Mouse (Mus musculus) MEL (cell line): Measurements from ENCODE around the gene Gpr33. TPM values are rescaled to one million over a fixed set of nuclear protein-coding genes. Genes with fewer than 3 reads are reported as not detected.
A peak's percentile ranks its signal among the peaks of the same experiment; 100 is the strongest.

ENCODE experiments used
- DNase-seq: peaks from one replicate; pipeline ENCODE4 v3.0.0; 2011; ENCODE audit warnings: low read depth, low spot score
- H3K27ac ChIP-seq: 2 replicates; pipeline ENCODE4 v1.5.1; 2012; ENCODE audit warnings: low read depth, mild to moderate bottlenecking, control low read depth, low read length, moderate library complexity; ENCODE audit not compliant: control insufficient read depth
- H3K27me3 ChIP-seq, 2 experiments: fragments of 150-350 bp in 1 of 2; sonication (generic) in 1 of 2; 2 replicates each; pipeline ENCODE4 v1.6.1; 2012; ENCODE audit warnings: low read length in 2 of 2, mild to moderate bottlenecking in 2 of 2, improper control_type of control experiment in 1 of 2, moderate library complexity in 1 of 2; ENCODE audit not compliant: insufficient read depth in 2 of 2, control insufficient read depth in 1 of 2
- H3K36me3 ChIP-seq, 2 experiments: 2 replicates each; pipeline ENCODE4 v1.6.1; 2012 to 2014; ENCODE audit warnings: low read length in 2 of 2, improper control_type of control experiment in 1 of 2, inconsistent platforms in 1 of 2, mild to moderate bottlenecking in 1 of 2; ENCODE audit not compliant: insufficient read depth in 2 of 2, control insufficient read depth in 1 of 2
- H3K4me1 ChIP-seq, 2 experiments: fragments of 150-350 bp in 1 of 2; sonication (generic) in 1 of 2; 2 replicates each; pipeline ENCODE4 v1.6.1; 2012; ENCODE audit warnings: low read length in 2 of 2, improper control_type of control experiment in 1 of 2, mild to moderate bottlenecking in 1 of 2; ENCODE audit not compliant: insufficient read depth in 2 of 2, control insufficient read depth in 1 of 2
- H3K4me3 ChIP-seq, 2 experiments: fragments of 150-350 bp in 1 of 2; sonication (generic) in 1 of 2; 2 replicates each; pipeline ENCODE4 v1.5.1; 2012; ENCODE audit warnings: low read depth in 2 of 2, low read length in 2 of 2, mild to moderate bottlenecking in 2 of 2, moderate library complexity in 2 of 2, control low read depth in 1 of 2, improper control_type of control experiment in 1 of 2; ENCODE audit not compliant: control insufficient read depth in 1 of 2, insufficient read depth in 1 of 2
- H3K79me2 ChIP-seq: 2 replicates; pipeline ENCODE4 v1.6.1; 2012; ENCODE audit warnings: mild to moderate bottlenecking, low read length, moderate library complexity; ENCODE audit not compliant: control insufficient read depth, poor library complexity, insufficient read depth
- H3K9ac ChIP-seq: 2 replicates; pipeline ENCODE4 v1.6.1; 2012; ENCODE audit warnings: low read depth, mild to moderate bottlenecking, control low read depth, low read length, moderate library complexity; ENCODE audit not compliant: control insufficient read depth, poor library complexity, severe bottlenecking
- H3K9me3 ChIP-seq: fragments of 150-350 bp; sonication (generic); replicated peaks from 2 replicates; pipeline ENCODE4 v1.6.1; 2012; ENCODE audit warnings: mild to moderate bottlenecking, low read length, improper control_type of control experiment, moderate library complexity; ENCODE audit not compliant: insufficient read depth
- CTCF ChIP-seq, 3 experiments: IDR thresholded peaks in 2 of 3; conservative IDR thresholded peaks in 1 of 3; 2 replicates each; pipeline ENCODE4 v1.5.1; 2011 to 2012; ENCODE audit warnings: low read length in 3 of 3, low read depth in 2 of 3, mild to moderate bottlenecking in 2 of 3, improper control_type of control experiment in 1 of 3, inconsistent platforms in 1 of 3, mixed read lengths in 1 of 3, moderate library complexity in 1 of 3; ENCODE audit not compliant: control insufficient read depth in 1 of 3, insufficient read depth in 1 of 3, poor library complexity in 1 of 3, severe bottlenecking in 1 of 3
- E2F4 ChIP-seq: IDR thresholded peaks from 2 replicates; pipeline ENCODE4 v1.6.1; 2011; ENCODE audit warnings: low read depth, low read length, improper control_type of control experiment, borderline replicate concordance
- ELF1 ChIP-seq: IDR thresholded peaks from 2 replicates; pipeline ENCODE4 v1.6.1; 2014; ENCODE audit warnings: low read depth, mild to moderate bottlenecking, inconsistent platforms, low read length, improper control_type of control experiment, moderate library complexity
- ETS1 ChIP-seq: IDR thresholded peaks from 2 replicates; pipeline ENCODE4 v1.6.1; 2012; ENCODE audit warnings: low read depth, mild to moderate bottlenecking, inconsistent platforms, low read length, improper control_type of control experiment, moderate library complexity
- JUND ChIP-seq: IDR thresholded peaks from 2 replicates; pipeline ENCODE4 v1.6.1; 2011; ENCODE audit warnings: low read depth, mild to moderate bottlenecking, improper control_type of control experiment, low read length
- KAT2A ChIP-seq: conservative IDR thresholded peaks from 2 replicates; pipeline ENCODE4 v1.6.1; 2012; ENCODE audit warnings: low read depth, low read length, improper control_type of control experiment, inconsistent platforms
- MAFK ChIP-seq: IDR thresholded peaks from 2 replicates; pipeline ENCODE4 v1.6.1; 2011; ENCODE audit warnings: low read depth, mild to moderate bottlenecking, low read length, improper control_type of control experiment, borderline replicate concordance
- MAZ ChIP-seq: IDR thresholded peaks from 2 replicates; pipeline ENCODE4 v1.6.1; 2012; ENCODE audit warnings: low read depth, mild to moderate bottlenecking, inconsistent platforms, low read length, improper control_type of control experiment
- MEF2A ChIP-seq: IDR thresholded peaks from 2 replicates; pipeline ENCODE4 v1.6.1; 2014; ENCODE audit warnings: low read depth, mild to moderate bottlenecking, inconsistent platforms, low read length, improper control_type of control experiment; ENCODE audit not compliant: poor library complexity, insufficient replicate concordance, severe bottlenecking; ENCODE audit errors: extremely low read depth
- MXI1 ChIP-seq: IDR thresholded peaks from 2 replicates; pipeline ENCODE4 v1.6.1; 2011; ENCODE audit warnings: mild to moderate bottlenecking, low read depth, low read length, improper control_type of control experiment
- MYB ChIP-seq: IDR thresholded peaks from 2 replicates; pipeline ENCODE4 v1.6.1; 2011; ENCODE audit warnings: mild to moderate bottlenecking, low read depth, low read length, improper control_type of control experiment
- NRF1 ChIP-seq: IDR thresholded peaks from 2 replicates; pipeline ENCODE4 v1.6.1; 2014; ENCODE audit warnings: low read depth, mild to moderate bottlenecking, inconsistent platforms, low read length, improper control_type of control experiment, moderate library complexity; ENCODE audit not compliant: poor library complexity, insufficient read depth, severe bottlenecking
- RAD21 ChIP-seq: IDR thresholded peaks from 2 replicates; pipeline ENCODE4 v1.6.1; 2011; ENCODE audit warnings: mild to moderate bottlenecking, low read depth, low read length, improper control_type of control experiment
- RCOR1 ChIP-seq: IDR thresholded peaks from 2 replicates; pipeline ENCODE4 v1.6.1; 2012; ENCODE audit warnings: low read depth, mild to moderate bottlenecking, inconsistent platforms, low read length, improper control_type of control experiment
- SIN3A ChIP-seq: IDR thresholded peaks from 2 replicates; pipeline ENCODE4 v1.6.1; 2012; ENCODE audit warnings: low read length, improper control_type of control experiment, inconsistent platforms
- SMC3 ChIP-seq: IDR thresholded peaks from 2 replicates; pipeline ENCODE4 v1.6.1; 2011; ENCODE audit warnings: low read depth, low read length, improper control_type of control experiment
- TAL1 ChIP-seq: IDR thresholded peaks from 2 replicates; pipeline ENCODE4 v1.6.1; 2012; ENCODE audit warnings: mild to moderate bottlenecking, inconsistent platforms, low read length, moderate library complexity, mixed read lengths
- TBP ChIP-seq: IDR thresholded peaks from 2 replicates; pipeline ENCODE4 v1.8.0; 2011; ENCODE audit warnings: low read depth, low read length, improper control_type of control experiment
- ZC3H11A ChIP-seq: IDR thresholded peaks from 2 replicates; pipeline ENCODE4 v1.6.1; 2012; ENCODE audit warnings: low read depth, mild to moderate bottlenecking, inconsistent platforms, low read length, improper control_type of control experiment
- ZNF384 ChIP-seq: IDR thresholded peaks from 2 replicates; pipeline ENCODE4 v1.6.1; 2012; ENCODE audit warnings: low read depth, mild to moderate bottlenecking, inconsistent platforms, low read length, improper control_type of control experiment
- polyA plus RNA-seq, 2 experiments: library from polyadenylated mRNA; stranded (reverse) in 1 of 2; unstranded in 1 of 2; fragments of >175 nt in 1 of 2; fragments of >200 nt in 1 of 2; gene quantifications; 2 replicates each; pipeline versions ENCODE4 v1.2.1 to v1.2.4; 2012; ENCODE audit warnings: low replicate concordance in 2 of 2, low read depth in 1 of 2; ENCODE audit not compliant: insufficient read length in 2 of 2, insufficient read depth in 1 of 2, missing spikeins in 1 of 2
- total RNA-seq: library from RNA; depleted of rRNA; stranded (reverse); fragments of 300-350 nt; gene quantifications from 2 replicates; pipeline ENCODE4 v1.2.3, GENCODE M21; 2012

Gene Gpr33
- total and polyA plus RNA-seq, 3 experiments = not detected

DNA sequence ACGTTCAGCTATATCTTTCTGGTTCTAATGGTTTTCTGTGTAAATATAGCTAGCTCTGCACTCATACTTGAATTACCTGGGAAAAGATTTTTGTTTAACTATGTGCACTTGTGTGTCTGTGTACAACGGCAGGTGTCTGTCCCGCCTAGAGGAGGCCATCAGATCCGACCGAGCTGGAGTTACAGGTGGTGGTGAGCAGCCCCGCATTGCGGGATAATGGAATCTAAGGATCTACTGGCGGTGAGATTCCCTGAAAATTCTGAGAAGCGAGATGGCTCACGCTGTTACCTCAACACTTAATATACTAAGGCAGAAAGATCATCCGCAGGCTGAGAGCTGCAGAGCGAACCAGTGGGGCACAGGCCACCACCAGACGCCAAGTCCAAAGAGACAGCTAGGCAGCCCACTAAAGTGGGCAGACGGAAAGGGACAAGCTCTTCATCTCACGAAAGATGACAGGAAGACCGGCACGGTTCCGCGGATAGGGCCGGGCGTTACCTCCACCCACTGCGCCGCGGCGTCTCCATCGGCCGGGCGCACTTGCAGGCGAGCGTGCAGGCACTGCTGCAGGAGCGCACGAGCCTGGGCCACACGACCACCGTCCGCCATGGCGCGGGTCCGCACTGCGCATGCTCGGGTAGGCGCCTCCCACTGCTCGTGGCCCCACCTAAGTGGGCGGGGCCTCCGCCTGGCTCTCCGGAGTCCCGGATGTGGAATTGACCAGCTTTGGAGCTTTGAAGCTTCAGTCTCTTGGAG is 21.8 kb downstream of the Gpr33 start, which contains the start of gene Dtd2 (continued):
- TF ChIP-seq MEF2A (no peak), KAT2A (no peak), TAL1 (no peak), TBP (peak; percentile 87), NRF1 (peak; percentile 99), SMC3 (no peak), ETS1 (no peak), MAFK (no peak), MXI1 (peak; percentile 80), ELF1 (no peak)

DNA sequence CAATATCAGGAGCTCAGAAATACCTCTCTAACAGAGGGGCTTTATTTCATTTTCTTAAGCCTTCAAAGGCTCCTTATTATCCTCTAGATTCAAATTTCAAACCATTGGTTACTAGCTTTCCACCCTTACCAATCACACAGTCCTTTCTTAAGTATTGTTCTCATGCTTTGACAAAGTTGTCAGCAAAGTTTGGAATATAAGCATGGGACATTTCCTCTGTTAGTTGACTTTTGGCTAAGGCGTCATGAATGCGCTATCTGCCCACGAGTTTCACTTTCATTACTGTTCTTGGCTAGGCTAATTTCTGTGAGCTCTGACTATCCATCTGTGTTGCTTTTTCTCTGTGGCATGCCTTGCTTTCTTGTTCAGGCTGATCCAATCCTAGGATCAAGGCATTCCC is 25.1 kb downstream of the Gpr33 start:
- no peak for TF ChIP-seq E2F4
- TF ChIP-seq JUND = no peak
- TF ChIP-seq SMC3 = no peak
- no peak for TF ChIP-seq ZNF384
- no peak for TF ChIP-seq MYB
- TF ChIP-seq MAFK = no peak
- no peak overlapping the region for H3K9ac ChIP-seq
- H3K27me3 ChIP-seq = no peaks in the 10 kb centered on the region
- H3K79me2 ChIP-seq = peaks cover 5% of the 10 kb centered on the region; the same call in 1 of the 2 replicates
- H3K27ac ChIP-seq = no peak overlapping the region
- no peak overlapping the region for H3K4me3 ChIP-seq
- H3K4me1 ChIP-seq = peaks cover 15 to 27% of the 10 kb centered on the region in 2 experiments
- no peak for DNase-seq
- H3K9me3 ChIP-seq = no peaks in the 10 kb centered on the region
- peaks cover 0 to 35% of the 10 kb centered on the region in 2 experiments; a peak in 2 of 4 replicates for H3K36me3 ChIP-seq

DNA sequence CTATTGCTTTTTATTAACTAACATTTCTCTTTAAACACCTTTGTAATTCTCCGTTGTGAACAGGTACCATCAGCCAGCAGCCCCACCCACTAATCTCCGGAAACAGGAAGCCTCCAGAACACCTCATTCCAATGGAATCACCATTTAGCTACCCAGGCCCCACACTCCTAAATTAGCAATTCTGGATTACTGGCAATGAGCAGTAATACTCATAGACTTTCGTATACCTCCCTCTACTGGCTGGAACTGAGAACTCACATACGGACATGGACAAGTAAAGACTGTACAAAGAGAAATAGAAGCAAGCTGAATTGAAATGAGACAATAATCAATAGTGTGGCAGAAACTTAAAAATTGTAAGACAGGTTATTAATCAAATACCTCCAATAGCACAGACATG is 26.3 kb downstream of the Gpr33 start:
- Histone ChIP-seq H3K9me3 (no peaks in the 10 kb centered on the region), H3K27ac (no peak overlapping the region), H3K9ac (no peak overlapping the region), H3K4me1 (peaks cover 16 to 30% of the 10 kb centered on the region in 2 experiments), H3K27me3 (no peaks in the 10 kb centered on the region), H3K79me2 (peaks cover 5% of the 10 kb centered on the region; the same call in 1 of the 2 replicates)
- peak; percentile 84 for DNase-seq
- TF ChIP-seq RCOR1 (0 out of 2 replicates have a peak, but pooled peaks have one; percentile 8), ETS1 (no peak), RAD21 (peak; percentile 94), ZC3H11A (peak; percentile 82), MAZ (no peak), CTCF (IDR thresholded peaks at IDR 0.05 in 2 of 3, conservative IDR thresholded peaks at IDR 0.05 in 1 of 3; ENCODE audit: control insufficient read depth in 1 of 3, insufficient read depth in 1 of 3, low read depth in 2 of 3, low read length in 3 of 3, poor library complexity in 1 of 3, severe bottlenecking in 1 of 3) (peak in 2 of 3 experiments; percentile 64 to 92; a peak in 4 of 6 replicates), SMC3 (peak; percentile 84), SIN3A (peak; percentile 49; the same call in 1 of the 2 replicates)
- TF ChIP-seq, all 39 proteins: peak for 6
- Histone ChIP-seq H3K36me3 (peaks cover 0 to 36% of the 10 kb centered on the region in 2 experiments; a peak in 2 of 4 replicates), H3K4me3 (no peak overlapping the region)
